Mouse (Mus musculus) brain, embryonic 14.5 days (tissue): ENCODE results near the gene Sync.

Experiments used
- CTCF ChIP-seq: fragments of 200-500 bp; IDR thresholded peaks from 2 replicates; pipeline ENCODE4 v1.5.1; 2012; ENCODE audit warnings: inconsistent platforms, mild to moderate bottlenecking, moderate library complexity, borderline replicate concordance; ENCODE audit not compliant: insufficient read depth, insufficient read length; ENCODE audit errors: extremely low read depth
- POLR2A ChIP-seq: fragments of 200-500 bp; IDR thresholded peaks from 2 replicates; pipeline ENCODE4 v1.6.1; 2012; ENCODE audit warnings: mild to moderate bottlenecking, inconsistent platforms, borderline replicate concordance; ENCODE audit not compliant: poor library complexity, insufficient read depth, insufficient read length, severe bottlenecking; ENCODE audit errors: extremely low read depth

DNA sequence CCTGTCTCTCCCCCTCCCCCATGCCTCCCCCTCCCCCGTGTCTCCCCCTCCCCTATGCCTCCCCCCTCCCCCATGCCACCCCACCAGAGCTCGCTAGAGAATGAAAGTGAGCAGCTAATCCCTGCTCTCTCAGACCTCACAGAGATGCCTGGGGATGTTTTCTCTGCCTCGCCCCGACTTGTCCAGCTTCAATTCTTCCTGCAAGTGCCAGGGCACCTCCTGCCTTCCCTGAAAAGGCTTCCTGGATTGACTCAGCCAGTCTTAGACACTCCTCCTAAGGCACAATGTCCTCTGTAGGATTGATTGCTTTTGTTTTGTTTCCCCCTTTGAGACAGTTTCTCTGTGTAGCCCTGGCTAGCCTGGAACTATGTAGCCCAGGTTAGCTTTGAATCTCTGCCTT lies 26.2 kb upstream of the Sync start, which contains the start of gene C77080:
- TF ChIP-seq CTCF (no peak), POLR2A (no peak)
